Mouse (Mus musculus) forebrain, embryonic 14.5 days (tissue): ENCODE measurements at regions not wholly inside any gene's neighbourhood (a gene's known extent, or its start where the extent isn't known, plus 50 kb on each side); places are given as distances from the start of the nearest gene placed in this dataset.

Source experiments
- ATAC-seq: fragments of 200-750 bp; cut with Nextera tagmentation; 2 replicates; pipeline ENCODE4 v1.8.0; 2017; ENCODE audit warnings: mild to moderate bottlenecking, moderate library complexity
- DNase-seq: peaks from one replicate; pipeline ENCODE4 v3.0.0-alpha.2; 2015; ENCODE audit warnings: low spot score
- H3K27ac ChIP-seq: fragments of 300-500 bp; sonication (generic); 2 replicates; pipeline ENCODE4 v1.5.1; 2014; ENCODE audit warnings: low read depth, mild to moderate bottlenecking, control low read depth, low read length, moderate library complexity
- H3K27me3 ChIP-seq: fragments of 300-500 bp; sonication (generic); replicated peaks from 2 replicates; pipeline ENCODE4 v1.6.1; 2014; ENCODE audit warnings: low read length, control low read depth, mixed read lengths; ENCODE audit not compliant: control insufficient read depth, insufficient read depth
- H3K36me3 ChIP-seq: fragments of 300-500 bp; sonication (generic); 2 replicates; pipeline ENCODE4 v1.6.1; 2014; ENCODE audit warnings: low read length, control low read depth; ENCODE audit not compliant: control insufficient read depth, insufficient read depth
- H3K4me1 ChIP-seq: fragments of 300-500 bp; sonication (generic); 2 replicates; pipeline ENCODE4 v1.6.1; 2014; ENCODE audit warnings: antibody characterized with exemption, low read length, control low read depth; ENCODE audit not compliant: control insufficient read depth, insufficient read depth
- H3K4me2 ChIP-seq: fragments of 300-500 bp; sonication (generic); 2 replicates; pipeline ENCODE4 v1.6.1; 2014; ENCODE audit warnings: mild to moderate bottlenecking, control low read depth, low read length
- H3K4me3 ChIP-seq: fragments of 300-500 bp; sonication (generic); 2 replicates; pipeline ENCODE4 v1.5.1; 2014; ENCODE audit warnings: low read depth, low read length, control low read depth
- H3K9ac ChIP-seq: fragments of 300-500 bp; sonication (generic); 2 replicates; pipeline ENCODE4 v1.6.1; 2014; ENCODE audit warnings: mild to moderate bottlenecking, low read length, control low read depth, moderate library complexity
- H3K9me3 ChIP-seq: fragments of 300-500 bp; sonication (generic); replicated peaks from 2 replicates; pipeline ENCODE4 v1.6.1; 2016; ENCODE audit warnings: low read length, control low read depth, mixed read lengths; ENCODE audit not compliant: control insufficient read depth
- WGBS: fragments of 180-500 bp; shearing (Covaris S2); extraction: QIAGEN DNeasy Blood & Tissue Kit; methylation state at CpG from one replicate; pipeline ENCODE4 v1.1.7; 2014; 5-methylcytosine and 5-hydroxymethylcytosine counted together

DNA sequence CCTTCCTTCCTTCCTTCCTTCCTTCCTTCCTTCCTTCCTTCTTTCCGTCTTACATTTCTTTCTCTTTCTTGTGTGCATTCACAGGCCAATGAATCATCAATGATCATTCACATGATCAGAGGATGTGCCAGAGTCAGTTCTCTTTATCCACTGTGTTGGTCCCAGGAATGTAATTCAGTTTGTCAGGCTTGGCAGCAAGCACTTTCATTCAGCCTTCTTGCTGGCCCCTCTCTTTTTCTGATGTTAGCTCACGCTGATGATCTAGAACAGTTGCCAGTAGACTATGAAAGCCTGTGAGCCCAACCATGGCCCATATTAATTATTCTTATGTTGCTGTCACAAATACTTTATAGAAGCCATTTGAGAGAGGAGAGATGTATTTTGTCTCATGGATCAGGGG is 127.4 kb downstream of the 4933412E24Rik start:
- H3K4me3 ChIP-seq = no peak overlapping the region
- DNase-seq (no peak), ATAC-seq (no peak)
- 90% methylated on average over 2 of the region's 2 CpGs for WGBS
- no peaks in the 10 kb centered on the region for H3K4me1 ChIP-seq
- no peak overlapping the region for H3K4me2 ChIP-seq
- H3K9me3 ChIP-seq = no peaks in the 10 kb centered on the region
- H3K9ac ChIP-seq = no peak overlapping the region
- H3K27me3 ChIP-seq = no peaks in the 10 kb centered on the region
- no peaks in the 10 kb centered on the region for H3K36me3 ChIP-seq
- no peak overlapping the region for H3K27ac ChIP-seq

GRCm38 (mm10) chr15:59888131-59888459 is 128.3 kb downstream of the 4933412E24Rik start:
- Histone ChIP-seq H3K27me3 (no peaks in the 10 kb centered on the region), H3K4me2 (no peak overlapping the region), H3K36me3 (no peaks in the 10 kb centered on the region), H3K27ac (no peak overlapping the region), H3K9ac (no peak overlapping the region), H3K9me3 (no peaks in the 10 kb centered on the region), H3K4me3 (no peak overlapping the region), H3K4me1 (no peaks in the 10 kb centered on the region)
- no peak for ATAC-seq
- WGBS = 26% methylated on average over 2 of the region's 2 CpGs
- no peak for DNase-seq

- H3K36me3 ChIP-seq = no peaks in the 10 kb centered on the region
- H3K27me3 ChIP-seq = no peaks in the 10 kb centered on the region
- H3K27ac ChIP-seq = no peak overlapping the region
- H3K4me1 ChIP-seq = no peaks in the 10 kb centered on the region
- H3K4me2 ChIP-seq = no peak overlapping the region
- DNase-seq = no peak
- 55% methylated on average over 5 of the region's 5 CpGs for WGBS
- ATAC-seq = no peak
- no peaks in the 10 kb centered on the region for H3K9me3 ChIP-seq
- H3K9ac ChIP-seq = no peak overlapping the region
- H3K4me3 ChIP-seq = no peak overlapping the region
Observed at GRCm38 (mm10) chr15:59887381-59888130, 128.9 kb downstream of the 4933412E24Rik start.

DNA sequence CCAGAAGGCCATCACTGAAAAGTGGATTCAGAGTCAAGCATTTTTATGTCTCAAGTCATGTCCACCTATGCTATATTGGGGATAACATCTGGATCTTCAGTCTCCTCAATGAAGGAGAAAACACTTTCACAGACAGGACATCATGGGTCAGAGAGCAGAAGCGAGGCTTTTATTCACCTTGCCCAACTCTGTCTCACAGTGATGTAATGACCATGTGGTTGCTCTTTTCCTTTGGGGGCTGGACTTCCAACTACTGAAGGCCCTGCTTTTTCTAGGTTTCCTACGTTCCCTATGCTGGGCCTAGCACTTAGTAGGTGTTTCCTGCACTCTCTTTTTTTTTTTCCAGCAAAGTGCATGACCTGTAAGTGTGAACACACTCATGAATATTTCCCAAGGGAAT is 130.4 kb downstream of the 4933412E24Rik start:
- Histone ChIP-seq H3K4me1 (no peaks in the 10 kb centered on the region), H3K9me3 (no peaks in the 10 kb centered on the region), H3K27ac (no peak overlapping the region), H3K27me3 (no peaks in the 10 kb centered on the region), H3K4me2 (no peak overlapping the region), H3K9ac (no peak overlapping the region), H3K36me3 (no peaks in the 10 kb centered on the region), H3K4me3 (no peak overlapping the region)
- ATAC-seq (no peak), DNase-seq (no peak)
- 73% methylated on average over 2 of the region's 2 CpGs for WGBS

DNA sequence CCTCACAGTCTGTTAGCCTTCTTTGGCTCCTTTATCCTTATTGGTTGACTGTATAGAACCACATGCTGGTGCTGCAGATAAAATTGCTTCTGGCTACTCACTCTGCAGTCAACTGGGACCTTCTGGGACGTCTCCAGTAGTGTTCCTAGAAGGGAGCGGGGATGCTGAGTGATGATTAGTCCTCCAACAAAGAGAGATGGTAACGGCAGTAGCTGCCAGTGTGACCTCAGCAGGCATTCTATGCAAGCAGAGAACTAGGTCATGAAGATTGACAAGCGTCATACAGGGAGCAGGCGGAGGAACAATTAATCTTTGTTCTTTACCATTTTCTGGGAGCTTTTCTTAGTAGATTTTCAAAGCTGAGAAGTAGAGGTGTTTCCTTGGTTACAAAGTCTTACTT is 134.0 kb downstream of the 4933412E24Rik start:
- DNase-seq (no peak), ATAC-seq (no peak)
- Histone ChIP-seq H3K27ac (no peak overlapping the region), H3K9ac (no peak overlapping the region), H3K4me1 (no peaks in the 10 kb centered on the region), H3K36me3 (no peaks in the 10 kb centered on the region), H3K27me3 (no peaks in the 10 kb centered on the region), H3K4me3 (no peak overlapping the region), H3K4me2 (no peak overlapping the region), H3K9me3 (no peaks in the 10 kb centered on the region)
- WGBS = 65% methylated on average over 5 of the region's 5 CpGs

DNA sequence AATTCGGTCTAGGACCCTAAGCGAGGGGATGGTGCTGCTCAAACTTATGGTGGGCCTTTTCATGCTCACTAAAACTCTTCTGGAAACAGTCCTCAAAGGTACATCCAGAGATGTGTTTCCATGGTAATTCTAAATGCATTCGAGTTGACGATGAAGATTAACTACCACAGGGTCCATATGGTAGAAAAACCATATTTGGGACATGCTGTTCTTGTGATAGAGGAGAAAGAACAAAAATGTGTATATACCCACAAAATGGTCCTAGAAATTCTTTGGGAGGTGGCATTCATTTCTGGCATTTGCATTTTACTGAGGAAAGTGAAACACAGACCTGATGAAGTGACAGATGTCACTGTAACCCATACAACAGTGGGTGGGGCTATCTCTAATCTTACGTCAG is 136.0 kb downstream of the 4933412E24Rik start:
- WGBS = 93% methylated on average over 5 of the region's 5 CpGs
- no peak for ATAC-seq

GRCm38 (mm10) chr15:59879311-59879710 is 137.1 kb downstream of the 4933412E24Rik start:
- Histone ChIP-seq H3K4me3 (no peak overlapping the region), H3K27me3 (no peaks in the 10 kb centered on the region), H3K9ac (no peak overlapping the region), H3K36me3 (no peaks in the 10 kb centered on the region), H3K27ac (no peak overlapping the region), H3K4me1 (no peaks in the 10 kb centered on the region), H3K9me3 (no peaks in the 10 kb centered on the region), H3K4me2 (no peak overlapping the region)
- no peak for DNase-seq
- 95% methylated on average over 4 of the region's 4 CpGs for WGBS
- no peak for ATAC-seq

More for the DNA sequence above, 136.0 kb downstream of the 4933412E24Rik start:
- Histone ChIP-seq H3K4me1 (no peaks in the 10 kb centered on the region), H3K4me3 (no peak overlapping the region), H3K27ac (no peak overlapping the region), H3K4me2 (no peak overlapping the region), H3K36me3 (no peaks in the 10 kb centered on the region), H3K27me3 (no peaks in the 10 kb centered on the region), H3K9me3 (no peaks in the 10 kb centered on the region), H3K9ac (no peak overlapping the region)
- no peak for DNase-seq

DNA sequence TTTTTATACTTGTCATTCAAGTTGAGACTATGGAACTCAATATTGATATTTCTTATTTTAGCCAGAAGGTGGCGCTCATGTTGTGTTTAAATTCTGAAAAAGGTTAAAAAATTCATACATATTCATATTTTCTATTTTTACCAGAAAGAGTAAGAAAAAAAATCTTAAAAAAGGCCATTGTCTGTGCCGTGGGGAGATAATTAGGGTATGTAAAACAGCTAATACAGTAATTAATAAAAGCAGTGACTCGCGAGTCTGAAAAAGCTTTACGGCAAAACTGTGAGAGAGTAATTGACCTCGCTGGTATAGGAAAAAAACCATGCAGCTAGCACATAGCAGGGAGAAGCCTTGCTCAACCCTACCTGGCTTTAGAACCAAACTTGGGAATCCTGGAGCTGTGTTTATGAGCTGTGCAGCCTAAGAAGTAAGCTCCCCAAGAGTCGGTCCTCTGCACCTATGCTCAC is 140.1 kb downstream of the 4933412E24Rik start:
- Histone ChIP-seq H3K27me3 (no peaks in the 10 kb centered on the region), H3K9ac (no peak overlapping the region), H3K9me3 (no peaks in the 10 kb centered on the region), H3K4me3 (no peak overlapping the region), H3K4me1 (no peaks in the 10 kb centered on the region), H3K4me2 (no peak overlapping the region), H3K27ac (no peak overlapping the region), H3K36me3 (no peaks in the 10 kb centered on the region)
- DNase-seq (peak; percentile 74), ATAC-seq (no peak)
- 49% methylated on average over 7 of the region's 7 CpGs for WGBS

GRCm38 (mm10) chr15:59866701-59867100 is 149.7 kb downstream of the 4933412E24Rik start:
- ATAC-seq (no peak), DNase-seq (no peak)
- Histone ChIP-seq H3K9me3 (no peaks in the 10 kb centered on the region), H3K36me3 (no peaks in the 10 kb centered on the region), H3K27me3 (no peaks in the 10 kb centered on the region), H3K4me1 (no peaks in the 10 kb centered on the region), H3K4me3 (no peak overlapping the region), H3K27ac (no peak overlapping the region), H3K9ac (no peak overlapping the region), H3K4me2 (no peak overlapping the region)
- 92% methylated on average over 8 of the region's 8 CpGs for WGBS
